Mouse (Mus musculus) lung, embryonic 14.5 days (tissue): Measurements from ENCODE around the gene Sqstm1. TPM values are rescaled to one million over a fixed set of nuclear protein-coding genes. Genes with fewer than 3 reads are reported as not detected.

Experiments
- ATAC-seq: fragments of 200-750 bp; cut with Nextera tagmentation; 2 replicates; pipeline ENCODE4 v1.8.0; 2017; ENCODE audit warnings: mild to moderate bottlenecking, moderate TSS enrichment, moderate library complexity; ENCODE audit not compliant: insufficient read depth
- DNase-seq: peaks from one replicate; pipeline ENCODE4 v3.0.0-alpha.2; 2015
- H3K27ac ChIP-seq: fragments of 300-500 bp; sonication (generic); 2 replicates; pipeline ENCODE4 v1.5.1; 2014; ENCODE audit warnings: low read depth, mild to moderate bottlenecking, moderate library complexity
- H3K27me3 ChIP-seq: fragments of 300-500 bp; sonication (generic); 2 replicates; pipeline ENCODE4 v1.6.1; 2014; ENCODE audit warnings: low read length, control low read depth; ENCODE audit not compliant: insufficient read depth
- H3K36me3 ChIP-seq: fragments of 300-500 bp; sonication (generic); 2 replicates; pipeline ENCODE4 v1.6.1; 2014; ENCODE audit warnings: control low read depth; ENCODE audit not compliant: insufficient read depth
- H3K4me1 ChIP-seq: fragments of 300-500 bp; sonication (generic); 2 replicates; pipeline ENCODE4 v1.6.1; 2014; ENCODE audit warnings: antibody characterized with exemption, control low read depth; ENCODE audit not compliant: insufficient read depth
- H3K4me2 ChIP-seq: fragments of 300-500 bp; sonication (generic); 2 replicates; pipeline ENCODE4 v1.6.1; 2014; ENCODE audit warnings: mild to moderate bottlenecking
- H3K4me3 ChIP-seq: fragments of 300-500 bp; sonication (generic); 2 replicates; pipeline ENCODE4 v1.5.1; 2014; ENCODE audit warnings: low read depth, low read length
- H3K9ac ChIP-seq: fragments of 300-500 bp; sonication (generic); 2 replicates; pipeline ENCODE4 v1.6.1; 2014
- H3K9me3 ChIP-seq: fragments of 300-500 bp; sonication (generic); 2 replicates; pipeline ENCODE4 v1.6.1; 2016; ENCODE audit warnings: low read depth, low read length, control low read depth
- CTCF ChIP-seq: IDR thresholded peaks from 2 replicates; pipeline ENCODE4 v1.5.1; 2016; ENCODE audit warnings: antibody characterized with exemption, low read depth
- WGBS: fragments of 180-500 bp; shearing (Covaris S2); extraction: QIAGEN DNeasy Blood & Tissue Kit; methylation state at CpG from one replicate; pipeline ENCODE4 v1.1.7; 2014; 5-methylcytosine and 5-hydroxymethylcytosine counted together
- polyA plus RNA-seq: library from polyadenylated mRNA; unstranded; fragments of >200 nt; fragmentation: Nextera tagmentation; extraction: Ambion mirVana; gene quantifications from 2 replicates; pipeline ENCODE4 v1.2.1, GENCODE M21; 2014

The Sqstm1 gene
- polyA plus RNA-seq, 1 experiment from 2014 or later: 209 TPM

GRCm38 (mm10) chr11:50198219-50198846 is 12.3 kb downstream of the Sqstm1 start:
- 86% methylated on average over 4 of the region's 5 CpGs for WGBS
- TF ChIP-seq CTCF: no peak

GRCm38 (mm10) chr11:50197500-50197899 is 13.1 kb downstream of the Sqstm1 start:
- Histone ChIP-seq H3K9ac (no peak overlapping the region), H3K4me2 (no peak overlapping the region), H3K36me3 (peaks cover 45% of the 10 kb centered on the region), H3K27ac (no peak overlapping the region), H3K9me3 (no peaks in the 10 kb centered on the region), H3K4me3 (no peak overlapping the region), H3K4me1 (no peaks in the 10 kb centered on the region), H3K27me3 (no peaks in the 10 kb centered on the region)
- 81% methylated on average over 4 of the region's 4 CpGs for WGBS
- ATAC-seq (no peak), DNase-seq (no peak)
- no peak for TF ChIP-seq CTCF

More at GRCm38 (mm10) chr11:50198219-50198846, 12.3 kb downstream of the Sqstm1 start:
- ATAC-seq (no peak), DNase-seq (no peak)
- Histone ChIP-seq H3K27me3 (no peaks in the 10 kb centered on the region), H3K4me1 (no peaks in the 10 kb centered on the region), H3K27ac (no peak overlapping the region), H3K36me3 (peaks cover 53% of the 10 kb centered on the region), H3K9ac (no peak overlapping the region), H3K4me2 (no peak overlapping the region), H3K9me3 (no peaks in the 10 kb centered on the region), H3K4me3 (no peak overlapping the region)

GRCm38 (mm10) chr11:50194793-50195192 is 15.8 kb downstream of the Sqstm1 start:
- ATAC-seq (no peak), DNase-seq (no peak)
- Histone ChIP-seq H3K4me1 (no peaks in the 10 kb centered on the region), H3K9ac (no peak overlapping the region), H3K4me2 (no peak overlapping the region), H3K4me3 (no peak overlapping the region), H3K27ac (no peak overlapping the region), H3K27me3 (no peaks in the 10 kb centered on the region), H3K9me3 (no peaks in the 10 kb centered on the region), H3K36me3 (peaks cover 18% of the 10 kb centered on the region)
- 62% methylated on average over 4 of the region's 4 CpGs for WGBS
- no peak for TF ChIP-seq CTCF

GRCm38 (mm10) chr11:50194070-50194469 is 16.6 kb downstream of the Sqstm1 start:
- ATAC-seq (no peak), DNase-seq (no peak)
- no peaks in the 10 kb centered on the region for H3K27me3 ChIP-seq
- H3K27ac ChIP-seq: no peak overlapping the region
- no peak overlapping the region for H3K4me2 ChIP-seq
- H3K4me3 ChIP-seq: no peak overlapping the region
- H3K4me1 ChIP-seq: no peaks in the 10 kb centered on the region
- no peaks in the 10 kb centered on the region for H3K9me3 ChIP-seq
- no peak for TF ChIP-seq CTCF
- no peak overlapping the region for H3K9ac ChIP-seq
- WGBS: 66% methylated on average over 7 of the region's 7 CpGs
- H3K36me3 ChIP-seq: peaks cover 11% of the 10 kb centered on the region

GRCm38 (mm10) chr11:50192278-50192677 is 18.3 kb downstream of the Sqstm1 start:
- WGBS: 72% methylated on average over 3 of the region's 3 CpGs
- no peak for ATAC-seq

GRCm38 (mm10) chr11:50190362-50190761 is 20.3 kb downstream of the Sqstm1 start:
- Histone ChIP-seq H3K9me3 (no peaks in the 10 kb centered on the region), H3K4me2 (no peak overlapping the region), H3K36me3 (no peaks in the 10 kb centered on the region), H3K4me1 (no peaks in the 10 kb centered on the region), H3K4me3 (no peak overlapping the region), H3K27ac (no peak overlapping the region), H3K27me3 (no peaks in the 10 kb centered on the region), H3K9ac (no peak overlapping the region)
- ATAC-seq (no peak), DNase-seq (no peak)
- no peak for TF ChIP-seq CTCF
- WGBS: 59% methylated on average over 4 of the region's 4 CpGs

More at GRCm38 (mm10) chr11:50192278-50192677, 18.3 kb downstream of the Sqstm1 start:
- Histone ChIP-seq H3K27ac (no peak overlapping the region), H3K4me1 (no peaks in the 10 kb centered on the region), H3K9ac (no peak overlapping the region), H3K4me3 (no peak overlapping the region), H3K4me2 (no peak overlapping the region), H3K27me3 (no peaks in the 10 kb centered on the region), H3K36me3 (peaks cover 4% of the 10 kb centered on the region), H3K9me3 (no peaks in the 10 kb centered on the region)
- TF ChIP-seq CTCF: no peak
- no peak for DNase-seq

- WGBS: 71% methylated on average over 7 of the region's 7 CpGs
- H3K27ac ChIP-seq: no peak overlapping the region
- H3K36me3 ChIP-seq: no peaks in the 10 kb centered on the region
Observed at GRCm38 (mm10) chr11:50188682-50189081, 21.9 kb downstream of the Sqstm1 start.

More at GRCm38 (mm10) chr11:50188682-50189081, 21.9 kb downstream of the Sqstm1 start:
- no peak for DNase-seq
- Histone ChIP-seq H3K9ac (no peak overlapping the region), H3K27me3 (no peaks in the 10 kb centered on the region), H3K9me3 (no peaks in the 10 kb centered on the region), H3K4me2 (no peak overlapping the region), H3K4me1 (no peaks in the 10 kb centered on the region), H3K4me3 (no peak overlapping the region)
- ATAC-seq: no peak
- TF ChIP-seq CTCF: no peak
